ENCODE assay signal across 17 mouse cellular contexts in the genomic region with DNA sequence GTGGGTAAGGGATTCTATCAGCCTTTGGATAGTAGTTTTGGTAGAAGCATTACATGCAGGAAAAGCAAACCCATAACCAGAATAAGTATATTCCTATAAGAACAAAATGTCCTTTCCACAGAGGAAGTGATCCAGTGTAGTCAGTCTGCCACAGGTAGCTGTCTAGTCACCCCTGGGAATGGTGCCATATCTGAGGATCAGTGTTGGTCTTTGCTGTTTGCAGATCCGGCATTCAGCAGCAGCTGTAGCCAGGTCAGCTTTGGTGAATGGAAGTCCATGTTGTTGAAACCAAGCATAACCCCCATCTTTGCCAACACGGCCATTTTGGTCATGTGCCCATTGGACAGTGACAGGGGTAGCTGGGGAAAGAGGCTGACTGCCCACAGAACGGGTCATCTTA.
"Had no signal": no experiment of that assay in that cellular context is flagged by ENCODE, and none has a peak within 500 bp of the region (broad histone marks: within the 10 kb centered on the region; RNA-seq: fewer than 3 reads in every experiment).

No protein-coding gene starts in this region.

- H3K4me3 ChIP-seq: lung, embryonic 15.5 days; megakaryocyte, embryonic 14.5 days; midbrain, embryonic 13.5 days; midbrain, embryonic 15.5 days; neural tube, embryonic 12.5 days; stomach, embryonic 15.5 days had no signal

- H3K4me1 ChIP-seq: lung, embryonic 15.5 days; midbrain, embryonic 13.5 days; midbrain, embryonic 15.5 days; neural tube, embryonic 12.5 days; stomach, embryonic 15.5 days had no signal

- H3K9ac ChIP-seq: lung, embryonic 15.5 days; midbrain, embryonic 13.5 days; midbrain, embryonic 15.5 days; neural tube, embryonic 12.5 days; stomach, embryonic 15.5 days had no signal

- ATAC-seq: lung, postnatal 0 days; midbrain, embryonic 13.5 days; midbrain, embryonic 15.5 days had no signal

- H3K9me3 ChIP-seq: lung, embryonic 15.5 days; megakaryocyte, embryonic 14.5 days; midbrain, embryonic 15.5 days; neural tube, embryonic 12.5 days; stomach, embryonic 15.5 days had no signal

- H3K36me3 ChIP-seq: midbrain, embryonic 15.5 days had no signal

- H3K4me2 ChIP-seq: lung, embryonic 15.5 days; midbrain, embryonic 11.5 days; midbrain, embryonic 13.5 days; midbrain, embryonic 15.5 days; neural tube, embryonic 12.5 days; stomach, embryonic 15.5 days had no signal

- DNase-seq: lung, adult 2 months; lung, postnatal 14 days; lung, postnatal 36 days; right cerebral cortex, postnatal 14 days; thymus, adult 2 months; thymus, postnatal 25 days; thymus, postnatal 4 days had no signal

- H3K27ac ChIP-seq: lung, embryonic 15.5 days; macrophage; midbrain, embryonic 13.5 days; midbrain, embryonic 15.5 days; neural tube, embryonic 12.5 days; stomach, embryonic 15.5 days; stomach, postnatal 0 days had no signal

- H3K27me3 ChIP-seq: lung, embryonic 15.5 days; megakaryocyte, embryonic 14.5 days; midbrain, embryonic 13.5 days; midbrain, embryonic 15.5 days; neural tube, embryonic 12.5 days; stomach, embryonic 15.5 days had no signal
